Mouse (Mus musculus) heart, postnatal 0 days (tissue): ENCODE measurements at regions not wholly inside any gene's neighbourhood (a gene's known extent, or its start where the extent isn't known, plus 50 kb on each side); places are given as distances from the start of the nearest gene placed in this dataset.

ENCODE experiments used
- ATAC-seq: fragments of 200-750 bp; cut with Nextera tagmentation; 2 replicates; pipeline ENCODE4 v1.8.0; 2017; ENCODE audit warnings: low read depth, moderate number of reproducible peaks, moderate library complexity; ENCODE audit not compliant: insufficient read depth
- DNase-seq: peaks from one replicate; pipeline ENCODE4 v3.0.0-alpha.2; 2016; ENCODE audit warnings: low spot score
- H3K27ac ChIP-seq: fragments of 300-500 bp; sonication (generic); 2 replicates; pipeline ENCODE4 v1.5.1; 2014; ENCODE audit warnings: low read depth, mild to moderate bottlenecking
- H3K27me3 ChIP-seq: fragments of 300-500 bp; sonication (generic); 2 replicates; pipeline ENCODE4 v1.6.1; 2014; ENCODE audit warnings: low read length, mixed read lengths; ENCODE audit not compliant: control insufficient read depth, insufficient read depth
- H3K36me3 ChIP-seq: fragments of 300-500 bp; sonication (generic); replicated peaks from 2 replicates; pipeline ENCODE4 v1.6.1; 2014; ENCODE audit warnings: low read length, mixed read lengths; ENCODE audit not compliant: control insufficient read depth, insufficient read depth
- H3K4me1 ChIP-seq: fragments of 300-500 bp; sonication (generic); 2 replicates; pipeline ENCODE4 v1.6.1; 2014; ENCODE audit warnings: antibody characterized with exemption; ENCODE audit not compliant: control insufficient read depth, insufficient read depth
- H3K4me2 ChIP-seq: fragments of 300-500 bp; sonication (generic); 2 replicates; pipeline ENCODE4 v1.6.1; 2014; ENCODE audit warnings: low read depth, mild to moderate bottlenecking, low read length, moderate library complexity
- H3K4me3 ChIP-seq: fragments of 300-500 bp; sonication (generic); 2 replicates; pipeline ENCODE4 v1.5.1; 2014; ENCODE audit warnings: low read depth, low read length
- H3K9ac ChIP-seq: fragments of 300-500 bp; sonication (generic); replicated peaks from 2 replicates; pipeline ENCODE4 v1.6.1; 2014; ENCODE audit warnings: low read depth, low read length, mixed read lengths
- H3K9me3 ChIP-seq: fragments of 300-500 bp; sonication (generic); replicated peaks from 2 replicates; pipeline ENCODE4 v1.6.1; 2016; ENCODE audit warnings: low read length; ENCODE audit not compliant: control insufficient read depth
- CTCF ChIP-seq: IDR thresholded peaks from 2 replicates; pipeline ENCODE4 v1.5.1; 2016; ENCODE audit warnings: antibody characterized with exemption, control low read depth, low read depth
- EP300 ChIP-seq: IDR thresholded peaks from 2 replicates; pipeline ENCODE4 v1.6.1; 2016; ENCODE audit warnings: antibody characterized with exemption, low read depth
- WGBS: fragments of 180-500 bp; shearing (Covaris S2); extraction: QIAGEN DNeasy Blood & Tissue Kit; methylation state at CpG from one replicate; pipeline ENCODE4 v1.1.7; 2014; 5-methylcytosine and 5-hydroxymethylcytosine counted together

- 87% methylated on average over 16 of the region's 16 CpGs for WGBS
- Histone ChIP-seq H3K9ac (no peak overlapping the region), H3K36me3 (no peaks in the 10 kb centered on the region), H3K9me3 (no peaks in the 10 kb centered on the region), H3K4me2 (no peak overlapping the region), H3K4me3 (no peak overlapping the region), H3K4me1 (peaks cover 15% of the 10 kb centered on the region; the same call in 1 of the 2 replicates), H3K27me3 (no peaks in the 10 kb centered on the region), H3K27ac (no peak overlapping the region)
- ATAC-seq = no peak
- no peak for TF ChIP-seq CTCF
- TF ChIP-seq EP300 = no peak
- DNase-seq = no peak
Measured at GRCm38 (mm10) chr11:114202486-114202885, 135.6 kb upstream of the Sdk2 start.

- no peak overlapping the region for H3K4me3 ChIP-seq
- TF ChIP-seq CTCF = no peak
- no peak for TF ChIP-seq EP300
- H3K27me3 ChIP-seq = no peaks in the 10 kb centered on the region
- peak overlapping the region; percentile 41 for H3K4me2 ChIP-seq
- peak overlapping the region; percentile 18; the same call in 1 of the 2 replicates for H3K9ac ChIP-seq
- H3K36me3 ChIP-seq = no peaks in the 10 kb centered on the region
- no peaks in the 10 kb centered on the region for H3K9me3 ChIP-seq
- no peak for ATAC-seq
- 50% methylated on average over 10 of the region's 10 CpGs for WGBS
- peaks cover 15% of the 10 kb centered on the region; the same call in 1 of the 2 replicates for H3K4me1 ChIP-seq
- peak overlapping the region; percentile 88 for H3K27ac ChIP-seq
- no peak for DNase-seq
Measured at GRCm38 (mm10) chr11:114199081-114199586, 132.3 kb upstream of the Sdk2 start.

- Histone ChIP-seq H3K36me3 (no peaks in the 10 kb centered on the region), H3K4me1 (peaks cover 15% of the 10 kb centered on the region; the same call in 1 of the 2 replicates), H3K27ac (peak overlapping the region; percentile 88), H3K9me3 (no peaks in the 10 kb centered on the region), H3K9ac (peak overlapping the region; percentile 18; the same call in 1 of the 2 replicates), H3K4me3 (peak overlapping the region; percentile 9; the same call in 1 of the 2 replicates), H3K4me2 (peak overlapping the region; percentile 41), H3K27me3 (no peaks in the 10 kb centered on the region)
- WGBS = 7% methylated on average over 15 of the region's 15 CpGs
- peak; percentile 95 for DNase-seq
- TF ChIP-seq CTCF (peak; percentile 35), EP300 (peak; percentile 98)
- ATAC-seq = peak; percentile 96
Measured at GRCm38 (mm10) chr11:114198317-114199032, 131.6 kb upstream of the Sdk2 start.

- no peak for TF ChIP-seq EP300
- TF ChIP-seq CTCF = no peak
- H3K27ac ChIP-seq = no peak overlapping the region
- no peaks in the 10 kb centered on the region for H3K27me3 ChIP-seq
- H3K9ac ChIP-seq = no peak overlapping the region
- H3K36me3 ChIP-seq = no peaks in the 10 kb centered on the region
- H3K4me3 ChIP-seq = no peak overlapping the region
- no peak for DNase-seq
- peaks cover 15% of the 10 kb centered on the region; the same call in 1 of the 2 replicates for H3K4me1 ChIP-seq
- 0 out of 2 replicates have a peak, but pooled peaks cover 5% of the 10 kb centered on the region for H3K9me3 ChIP-seq
- H3K4me2 ChIP-seq = no peak overlapping the region
- ATAC-seq = no peak
- WGBS = 88% methylated on average over 2 of the region's 2 CpGs
Measured at GRCm38 (mm10) chr11:114195291-114195690, 128.4 kb upstream of the Sdk2 start.

- DNase-seq = peak; percentile 30
- Histone ChIP-seq H3K4me1 (peaks cover 12% of the 10 kb centered on the region; the same call in 1 of the 2 replicates), H3K36me3 (no peaks in the 10 kb centered on the region), H3K9me3 (0 out of 2 replicates have a peak, but pooled peaks cover 5% of the 10 kb centered on the region), H3K27ac (no peak overlapping the region), H3K9ac (no peak overlapping the region), H3K27me3 (no peaks in the 10 kb centered on the region), H3K4me2 (no peak overlapping the region), H3K4me3 (no peak overlapping the region)
- 59% methylated on average over 16 of the region's 16 CpGs for WGBS
- no peak for ATAC-seq
- TF ChIP-seq EP300 = no peak
- peak; percentile 21; the same call in 1 of the 2 replicates for TF ChIP-seq CTCF
Measured at GRCm38 (mm10) chr11:114194055-114194706, 127.3 kb upstream of the Sdk2 start.
